Mouse (Mus musculus): Measurements from ENCODE around the gene G6pc3. TPM values are rescaled to one million over a fixed set of nuclear protein-coding genes. Genes with fewer than 3 reads are reported as not detected.
"Not testable (repeated sequence)": the region's sequence is repeated elsewhere in the genome, so short reads cannot be mapped to it uniquely, and the experiment has no call there.

Gene G6pc3
- total RNA-seq (2021) = 10 to 100 TPM; 61.0 to 65.1 TPM
- long read RNA-seq, transcript G6pc3-201 (7 exons, 1,404 nt) = minor isoform, 5 of 21 reads
- long read RNA-seq, transcript G6pc3-202 (6 exons, 1,573 nt) = major isoform, 13 of 21 reads
- long read RNA-seq, partial matches to known transcripts = 0 of 21 reads
- long read RNA-seq, other reads (novel, unspliced or antisense) = 3 of 21 reads

GRCm38 (mm10) chr11:102189461-102190436, at the start of gene G6pc3:
G6pc3 (plus strand) TSS chr11:102189620.
- DNase-seq (ENCODE audit: low spot score in 2 of 2) = peak; percentile 85 to 91

- DNase-seq (ENCODE audit: low spot score in 2 of 2) = peak in 1 of 2 experiments; percentile 83
Observed at GRCm38 (mm10) chr11:102140508-102140907, 48.9 kb upstream of the G6pc3 start.

DNA sequence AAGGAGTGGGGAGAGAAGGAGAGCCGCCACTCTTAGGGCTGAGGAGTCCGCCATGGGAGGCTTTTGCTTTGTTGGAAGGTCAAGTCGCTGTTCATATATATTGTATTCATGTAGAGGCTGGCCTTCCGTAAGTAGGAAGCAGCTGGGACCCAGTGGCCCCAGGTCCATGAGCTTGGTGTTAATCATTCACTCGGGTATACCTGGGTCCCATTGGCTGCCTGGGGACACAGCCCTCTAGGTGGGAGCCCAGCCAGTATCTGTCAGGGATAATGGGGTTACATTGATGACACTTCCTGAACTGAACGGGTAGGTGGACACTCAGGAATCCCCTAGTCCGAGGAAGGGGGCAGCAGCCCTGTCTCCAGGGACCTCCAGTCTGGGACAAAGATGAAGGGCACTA, 47.1 kb upstream of the G6pc3 start:
- no peak for DNase-seq (ENCODE audit: low spot score in 2 of 2)

DNA sequence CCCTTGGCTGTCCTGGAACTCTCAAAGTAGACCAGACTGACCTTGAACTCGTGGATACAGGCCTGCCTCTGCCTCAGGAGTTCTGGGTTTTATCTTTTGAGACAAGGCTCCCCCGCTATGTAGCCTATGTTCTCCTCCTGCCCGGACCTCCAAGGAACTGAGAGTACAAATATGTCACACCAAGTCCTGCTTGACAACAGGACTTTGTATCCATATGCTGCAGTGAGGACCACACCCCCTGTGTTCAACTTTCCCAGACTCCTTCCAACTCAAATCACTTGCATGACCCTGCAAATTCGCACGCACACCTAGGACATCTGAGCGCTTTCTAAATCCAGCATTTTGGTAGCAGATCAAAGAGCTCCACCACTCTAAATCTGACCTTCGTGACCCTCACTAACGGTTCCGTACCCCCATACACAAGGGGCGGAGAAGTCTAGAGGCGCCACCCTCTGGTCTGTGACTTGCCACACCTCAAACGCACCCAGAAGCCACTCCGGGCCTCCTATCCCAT, 44.4 kb upstream of the G6pc3 start:
- DNase-seq (ENCODE audit: low spot score in 2 of 2) = no peak

DNA sequence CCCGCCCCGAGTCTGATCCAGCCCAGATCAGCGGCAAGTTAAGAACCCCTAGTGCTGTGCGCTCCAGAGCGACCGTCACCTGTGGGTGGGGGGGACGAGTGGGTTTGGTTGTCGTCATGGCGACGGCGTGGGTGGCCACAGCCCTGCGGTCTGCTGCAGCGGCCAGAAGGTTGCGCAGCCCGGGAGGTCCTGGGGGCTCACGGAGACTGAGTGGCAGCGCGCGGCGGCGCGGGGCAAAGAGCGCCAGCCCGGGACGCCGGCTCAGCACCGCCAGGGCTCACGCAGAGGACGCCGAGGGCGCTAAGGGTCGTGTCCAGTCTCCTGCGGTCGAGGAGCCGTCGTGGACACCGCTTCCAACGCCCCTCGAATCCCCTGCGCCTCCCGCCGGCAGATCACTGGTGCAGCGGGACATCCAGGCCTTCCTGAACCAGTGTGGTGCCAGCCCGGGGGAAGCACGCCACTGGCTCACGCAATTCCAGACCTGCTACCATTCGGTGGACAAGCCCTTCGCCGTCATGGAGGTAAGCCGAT, 43.9 kb upstream of the G6pc3 start, which contains the start of gene Nags:
Nags (plus strand) TSS at position 43 of the 531 bp plus-strand sequence.
- no peak for DNase-seq (ENCODE audit: low spot score in 2 of 2)

- no peak for DNase-seq (ENCODE audit: low spot score in 2 of 2)
Observed at GRCm38 (mm10) chr11:102146005-102146404, 43.4 kb upstream of the G6pc3 start.

- no peak for DNase-seq (ENCODE audit: low spot score in 2 of 2)
Observed at GRCm38 (mm10) chr11:102146531-102146930, 42.9 kb upstream of the G6pc3 start.

GRCm38 (mm10) chr11:102147213-102147989, 42.0 kb upstream of the G6pc3 start:
- no peak for DNase-seq (ENCODE audit: low spot score in 2 of 2)

DNA sequence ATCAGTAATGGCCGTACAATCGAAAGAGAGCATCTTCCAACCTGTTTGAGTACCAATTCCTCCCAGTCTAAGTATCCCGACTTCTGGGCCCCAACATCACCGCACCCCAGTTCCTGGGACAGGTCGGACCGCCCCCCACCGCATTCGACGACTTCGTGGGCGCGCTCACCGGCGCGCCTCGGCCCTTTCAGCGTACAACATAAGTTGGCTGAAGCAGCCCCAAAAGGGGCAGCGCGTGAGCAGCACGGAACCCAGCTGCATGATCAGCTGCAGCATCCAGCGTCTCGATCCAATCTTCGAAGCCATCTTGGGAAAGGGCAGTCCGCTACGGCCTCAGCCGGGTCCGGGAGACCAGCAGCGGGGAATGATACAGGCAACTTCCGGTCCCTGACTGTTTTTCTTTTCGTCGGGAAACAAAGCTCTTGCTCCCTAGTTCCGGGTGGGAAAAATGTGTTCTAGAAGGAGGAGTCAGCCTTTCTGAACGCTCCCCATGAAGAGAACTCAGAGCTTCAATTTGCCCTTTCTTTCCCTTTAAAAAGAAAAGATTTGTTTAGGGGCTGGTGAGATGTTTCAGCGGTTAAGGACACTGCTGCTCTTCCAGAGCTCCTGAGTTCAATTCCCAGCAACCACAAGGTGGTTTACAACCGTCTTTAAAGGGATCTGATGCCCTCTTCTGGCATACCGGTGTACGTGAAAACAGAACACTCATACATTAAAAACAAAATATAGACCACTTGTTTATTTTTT, 33.2 kb upstream of the G6pc3 start, which contains the start of gene Tmem101:
Tmem101 (minus strand) TSS at position 366 of the 747 bp plus-strand sequence.
- peak; percentile 82 to 91 for DNase-seq (ENCODE audit: low spot score in 2 of 2)

- no peak for DNase-seq (ENCODE audit: low spot score in 2 of 2)
Observed at GRCm38 (mm10) chr11:102156786-102157089, 32.7 kb upstream of the G6pc3 start.

GRCm38 (mm10) chr11:102158024-102158423, 31.4 kb upstream of the G6pc3 start:
- not testable (repeated sequence) for DNase-seq (ENCODE audit: low spot score in 2 of 2)

DNA sequence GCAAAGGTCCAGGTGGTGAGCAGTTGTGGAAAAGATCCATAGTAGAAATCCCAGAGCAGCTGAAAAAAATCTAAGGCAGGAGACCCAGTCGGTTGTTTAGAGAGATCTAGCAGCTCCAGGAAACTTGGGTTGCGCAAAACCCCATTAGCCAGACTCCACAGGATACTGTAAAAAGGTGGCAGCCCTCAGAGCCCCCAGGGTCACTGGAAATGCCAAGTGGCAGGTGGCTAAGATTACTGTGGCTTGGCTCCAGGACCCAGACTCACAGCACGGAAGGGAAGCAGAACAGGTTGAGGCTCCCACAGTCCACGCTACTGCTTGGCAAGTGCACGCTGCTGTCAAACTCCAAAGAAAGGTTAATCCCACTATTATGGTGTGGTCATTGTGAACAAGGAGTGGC, 29.6 kb upstream of the G6pc3 start:
- DNase-seq (ENCODE audit: low spot score in 2 of 2) = no peak

DNA sequence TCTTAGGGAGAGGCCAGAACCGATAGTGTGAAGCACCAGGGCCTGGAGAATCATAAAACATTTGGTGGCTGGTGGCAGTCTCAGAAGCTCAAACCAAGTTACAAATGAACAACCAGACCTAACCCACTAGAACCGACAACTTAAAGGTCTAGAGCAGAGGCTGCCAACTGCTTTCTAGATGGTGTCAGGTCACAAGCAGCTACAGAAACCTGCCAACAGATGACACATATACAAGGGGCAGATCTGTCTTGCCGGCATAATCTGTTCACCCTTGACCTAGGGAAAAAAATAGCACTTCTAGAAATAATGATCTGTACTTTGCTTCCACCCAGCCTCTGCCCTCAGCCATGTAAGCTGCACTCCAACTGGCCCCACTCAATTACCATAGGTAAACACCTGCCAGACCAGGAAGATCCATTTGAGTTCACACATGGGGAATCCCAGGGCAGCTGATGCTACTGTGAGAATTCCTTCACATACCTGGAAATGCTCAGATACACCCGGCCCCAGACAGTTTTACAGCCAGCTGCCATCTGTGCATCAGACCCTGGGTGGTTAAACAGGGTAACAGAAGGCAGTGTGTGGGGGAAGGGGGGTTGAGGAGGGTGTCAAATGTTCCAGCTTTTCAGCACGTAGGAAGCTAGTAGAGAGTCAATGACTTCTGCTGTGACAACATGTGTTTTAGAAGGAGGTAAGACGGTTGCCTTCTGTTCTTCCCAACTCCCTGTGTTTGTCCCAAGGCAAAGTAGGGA, 23.3 kb upstream of the G6pc3 start:
- peak; percentile 56 to 84 for DNase-seq (ENCODE audit: low spot score in 2 of 2)

DNA sequence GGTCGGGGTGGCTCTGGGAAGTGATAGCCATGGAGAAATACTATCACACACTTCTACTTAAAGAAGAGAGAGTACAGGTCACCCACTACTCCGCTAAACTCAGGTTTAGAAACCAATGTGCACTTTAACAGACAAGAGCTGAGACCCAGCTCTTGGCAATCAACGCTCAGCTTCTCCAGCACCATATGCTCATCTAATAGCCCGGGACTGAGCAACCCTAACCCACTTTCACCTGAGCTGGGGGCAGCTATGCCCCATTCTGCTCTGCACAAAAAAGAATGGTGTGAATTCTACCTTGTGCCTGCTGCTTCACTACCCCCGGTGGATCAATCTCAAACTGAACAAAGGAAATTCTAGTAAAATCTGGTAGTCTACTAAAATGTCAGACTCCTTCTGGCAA, 21.9 kb upstream of the G6pc3 start:
- DNase-seq (ENCODE audit: low spot score in 2 of 2) = no peak

DNA sequence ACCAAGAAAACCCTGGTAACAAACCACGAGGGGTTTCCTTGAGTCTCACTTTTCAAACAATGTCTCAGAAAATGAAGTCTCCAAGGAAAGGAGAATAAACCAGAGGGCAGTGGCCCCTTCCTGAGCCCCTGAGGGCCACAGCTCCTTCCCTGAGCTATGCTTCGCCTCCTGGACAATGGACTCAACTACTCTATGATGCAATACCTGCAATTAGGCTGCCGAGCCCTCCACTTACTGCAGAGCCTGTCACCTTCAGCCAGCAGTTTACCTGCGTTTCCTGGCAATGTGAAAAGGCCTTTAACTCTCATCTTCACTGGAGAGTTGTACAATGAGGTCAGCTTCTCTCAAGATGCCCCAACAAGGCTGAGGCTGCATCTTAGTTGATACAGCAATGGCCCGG, 20.7 kb upstream of the G6pc3 start:
- DNase-seq (ENCODE audit: low spot score in 2 of 2) = no peak

DNA sequence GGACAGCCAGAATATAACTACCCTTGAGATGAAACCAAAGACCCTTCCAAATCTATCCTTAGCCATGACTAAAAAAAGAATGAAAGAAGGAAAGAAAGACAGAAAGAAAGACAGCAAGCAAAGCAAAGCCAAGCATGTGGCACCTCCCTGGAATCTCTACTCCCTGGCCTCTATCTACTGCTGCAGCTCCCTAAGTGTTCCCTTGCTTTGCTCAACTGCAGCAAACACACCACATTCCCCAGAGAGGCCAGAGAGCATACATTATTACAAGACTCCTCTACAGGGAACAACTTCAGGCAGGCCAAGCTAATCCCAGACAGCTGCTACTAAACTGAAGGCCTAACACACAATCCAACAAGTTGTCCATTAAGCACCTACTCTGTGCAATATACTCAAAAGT, 9.6 kb upstream of the G6pc3 start:
- no peak for DNase-seq (ENCODE audit: low spot score in 2 of 2)

- DNase-seq (ENCODE audit: low spot score in 2 of 2) = no peak
Observed at GRCm38 (mm10) chr11:102184253-102184645, 5.2 kb upstream of the G6pc3 start.

DNA sequence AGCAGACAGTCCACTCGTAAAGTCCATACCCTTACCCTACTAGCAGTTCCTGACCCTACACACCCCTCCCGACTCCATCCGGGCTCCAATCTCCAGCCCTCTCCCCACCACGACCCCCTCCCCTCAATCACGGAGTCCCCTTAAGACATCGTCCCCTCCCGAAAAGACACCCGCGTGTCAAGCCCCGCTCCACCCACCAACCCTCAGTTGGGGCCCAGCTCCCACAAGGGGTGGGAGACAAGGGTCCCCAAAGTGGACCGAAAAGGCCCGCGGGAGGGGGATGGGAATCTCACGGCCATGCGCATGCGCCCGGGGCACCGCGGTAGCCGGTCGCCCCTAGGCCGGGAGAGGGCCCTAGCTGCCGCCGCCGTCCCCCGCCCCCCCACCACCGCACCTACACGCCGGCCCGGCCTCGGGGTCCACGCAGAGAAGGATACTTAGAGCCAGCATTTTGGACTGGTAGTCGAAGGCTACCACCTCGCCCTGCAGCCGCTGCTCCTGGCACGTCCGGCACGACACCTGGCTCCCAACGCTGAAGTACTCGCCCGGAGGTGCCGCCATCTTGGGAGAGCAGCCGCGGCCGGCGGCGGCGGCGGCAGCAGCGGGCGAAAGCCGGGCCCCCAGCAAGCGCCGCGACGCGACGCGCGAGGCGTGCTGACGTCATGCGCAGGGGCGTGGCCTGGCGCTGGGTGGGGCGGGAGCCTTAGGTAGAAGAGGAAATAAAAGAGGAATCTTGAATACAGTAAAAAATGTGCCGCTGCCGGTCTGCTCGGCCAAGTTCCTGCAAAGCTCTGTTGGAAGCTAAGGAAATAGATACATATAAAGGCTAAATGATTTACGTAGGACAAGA, 4.5 kb upstream of the G6pc3 start, which contains the start of gene Lsm12:
Lsm12 (minus strand) TSS at position 651 of the 850 bp plus-strand sequence.
- DNase-seq (ENCODE audit: low spot score in 2 of 2) = peak; percentile 90 to 93

- no peak for DNase-seq (ENCODE audit: low spot score in 2 of 2)
Observed at GRCm38 (mm10) chr11:102185677-102186076, 3.7 kb upstream of the G6pc3 start.
